Mouse (Mus musculus) urinary bladder, postnatal 36 days (tissue): ENCODE measurements around the gene Myo5a.
"Not testable (repeated sequence)": the region's sequence is repeated elsewhere in the genome, so short reads cannot be mapped to it uniquely, and the experiment has no call there.

Experiments
- DNase-seq, 2 experiments: peaks; one replicate each; pipeline ENCODE4 v3.0.0; 2022; ENCODE audit warnings: low spot score in 2 of 2, mixed read lengths in 1 of 2

Gene Myo5a

DNA sequence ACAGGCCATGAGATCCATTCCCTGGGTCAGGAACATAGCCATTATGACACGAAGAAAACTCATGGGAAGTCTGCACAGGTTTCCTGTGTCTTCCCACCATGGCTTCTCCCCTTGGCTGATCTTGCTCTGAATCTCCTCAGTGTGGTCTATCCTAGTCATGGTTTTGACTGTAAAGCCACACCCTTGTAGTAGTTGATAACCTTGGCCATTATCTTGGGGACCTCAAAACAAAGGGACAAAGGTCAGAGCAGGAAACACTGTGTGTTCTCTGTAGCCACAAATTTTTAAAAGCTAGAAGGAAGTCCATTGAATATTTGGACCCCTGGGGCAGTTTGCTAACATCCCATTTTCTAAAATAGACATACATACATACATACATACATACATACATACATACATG, 177.5 kb downstream of the Myo5a start:
- DNase-seq, result no peak

DNA sequence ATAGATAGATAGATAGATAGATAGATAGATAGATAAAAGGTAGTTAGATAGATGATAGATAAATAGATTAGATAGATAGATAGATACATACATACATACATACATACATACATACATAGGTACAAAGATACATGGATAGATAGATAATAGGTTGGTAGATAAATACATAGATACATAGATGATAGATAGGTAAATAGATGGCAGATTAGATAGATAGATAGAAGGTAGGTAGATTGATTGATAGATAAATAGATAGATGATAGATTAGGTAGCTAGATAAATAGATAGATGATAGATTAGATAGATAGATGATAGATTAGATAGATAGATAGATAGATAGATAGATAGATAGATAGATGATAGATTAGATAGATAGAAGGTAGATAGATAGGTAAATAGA, 178.1 kb downstream of the Myo5a start:
- DNase-seq, result no peak

DNA sequence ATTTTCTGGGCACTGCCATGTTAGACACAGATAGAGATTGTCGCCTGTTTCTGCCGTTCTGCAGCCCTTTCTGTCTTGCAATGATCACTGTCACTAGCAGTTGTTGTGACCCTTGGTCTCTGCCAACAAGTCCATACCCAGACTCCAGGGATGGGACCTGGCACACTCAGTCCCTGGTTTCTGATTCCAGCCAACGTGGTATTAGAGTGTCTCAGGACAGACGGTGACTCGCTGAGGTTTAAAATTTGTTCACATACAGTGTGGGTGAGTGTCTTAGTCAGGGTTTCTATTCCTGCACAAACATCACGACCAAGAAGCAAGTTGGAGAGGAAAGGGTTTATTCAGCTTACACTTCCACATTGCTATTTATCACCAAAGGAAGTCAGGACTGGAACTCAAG, 182.3 kb downstream of the Myo5a start:
- DNase-seq, result not testable (repeated sequence)

DNA sequence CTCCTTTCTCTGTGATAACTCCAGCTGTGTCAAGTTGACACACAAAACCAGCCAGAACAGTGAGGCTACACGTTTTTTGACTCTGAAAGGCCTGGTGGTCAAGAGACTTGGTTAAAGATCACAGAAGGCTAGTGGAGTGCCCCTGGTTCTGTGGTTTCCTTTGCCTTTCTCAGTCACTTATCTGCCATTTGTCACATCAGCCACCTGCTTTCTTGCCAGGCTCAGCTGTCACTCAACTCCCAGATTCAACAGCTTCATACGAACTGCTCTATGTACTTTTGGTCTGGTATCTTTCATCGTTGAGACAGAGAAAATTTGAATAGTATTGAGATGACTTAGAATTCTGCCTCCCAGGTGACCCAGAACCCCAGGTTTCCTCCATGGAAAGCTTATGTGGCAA, 183.0 kb downstream of the Myo5a start:
- no peak for DNase-seq

DNA sequence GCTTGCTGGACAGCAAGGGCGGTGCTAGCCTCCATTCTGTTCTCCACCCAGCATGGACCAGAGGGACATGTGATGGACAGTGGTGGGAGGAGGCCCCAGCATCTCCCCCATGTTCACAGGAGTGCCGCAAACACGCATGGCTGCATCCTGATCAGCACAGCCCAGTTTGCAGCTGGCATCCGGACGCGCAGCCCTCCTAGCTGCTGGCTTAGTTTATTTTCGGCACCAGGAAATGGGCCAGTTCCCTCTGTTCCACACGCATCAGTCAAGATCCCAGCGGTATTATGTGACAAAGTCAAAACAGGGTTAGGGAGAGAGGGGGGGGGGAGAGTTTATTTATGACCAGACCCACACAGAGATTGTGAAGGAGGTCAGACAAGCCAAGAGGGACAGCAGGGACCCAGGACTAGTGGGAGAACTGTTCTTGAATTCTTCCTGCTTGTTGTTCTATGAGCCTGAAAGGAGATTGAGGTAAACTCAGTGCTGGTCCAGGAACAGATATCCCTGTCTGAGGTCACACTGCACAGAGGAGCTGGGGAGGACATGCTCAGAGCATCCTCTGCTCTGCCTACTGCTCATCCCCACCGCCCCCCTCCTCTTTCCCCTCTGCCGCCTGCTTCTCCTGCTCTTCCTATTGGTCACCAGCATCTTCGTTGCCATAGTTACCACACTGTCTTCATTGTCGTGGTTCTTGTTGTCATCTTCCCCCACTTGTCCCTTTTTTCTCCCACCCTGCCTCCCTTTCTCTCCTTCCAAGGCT, 183.6 kb downstream of the Myo5a start:
- no peak for DNase-seq

DNA sequence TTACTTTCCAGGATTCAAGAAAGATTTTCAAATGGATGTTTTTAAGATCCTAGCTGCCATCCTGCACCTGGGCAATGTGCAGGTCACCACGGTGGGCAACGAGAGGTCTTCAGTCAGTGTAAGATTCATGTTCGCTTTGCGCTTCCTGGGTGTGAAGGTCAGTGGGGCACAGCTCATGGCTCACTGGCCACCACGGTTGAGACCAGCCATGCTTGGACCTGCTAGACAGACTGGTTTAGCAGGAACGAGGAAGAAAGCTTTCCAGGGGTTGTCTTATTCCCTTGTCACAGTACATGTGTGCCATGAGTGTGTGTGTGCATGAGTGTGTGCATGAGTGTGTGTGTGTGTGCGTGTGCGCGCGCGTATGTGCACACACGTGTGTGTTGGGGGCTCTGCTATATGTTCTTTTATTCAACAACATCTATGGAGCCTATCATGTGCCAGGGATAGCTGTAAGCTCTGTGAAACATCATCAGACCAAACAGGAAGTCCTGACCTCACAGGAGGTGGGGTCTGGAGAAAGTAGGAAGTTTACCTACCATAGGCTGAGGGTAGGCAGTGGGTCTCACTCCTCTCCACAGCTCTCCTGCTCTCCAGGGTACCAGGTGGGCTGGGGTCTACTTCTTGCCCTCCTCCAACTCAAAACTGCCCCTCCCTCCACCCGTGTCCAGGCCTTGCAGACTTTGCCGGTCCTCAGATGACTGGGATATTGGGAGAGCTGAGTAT, 185.2 kb downstream of the Myo5a start:
- DNase-seq, result peak; percentile 31 to 38

DNA sequence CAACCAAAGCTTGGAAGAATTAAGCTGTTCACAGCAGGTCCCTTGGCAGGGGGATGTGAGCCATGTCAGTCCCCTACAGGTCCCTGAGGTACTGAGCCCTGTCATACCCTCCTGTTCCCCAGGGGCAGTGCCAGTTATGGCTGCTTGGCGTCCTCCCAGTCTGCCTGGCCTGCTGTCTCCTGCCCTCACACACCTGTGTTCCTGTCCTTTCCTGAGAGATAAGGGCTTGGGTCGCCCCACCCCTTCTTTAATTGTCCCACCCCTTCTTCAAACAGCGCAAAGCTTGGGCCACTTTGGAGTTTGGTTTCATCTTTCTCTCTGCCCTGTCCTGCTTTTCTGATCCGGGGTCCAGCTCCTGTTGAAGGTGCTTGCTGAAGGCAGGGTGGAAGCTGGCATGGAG, 188.0 kb downstream of the Myo5a start:
- no peak for DNase-seq

DNA sequence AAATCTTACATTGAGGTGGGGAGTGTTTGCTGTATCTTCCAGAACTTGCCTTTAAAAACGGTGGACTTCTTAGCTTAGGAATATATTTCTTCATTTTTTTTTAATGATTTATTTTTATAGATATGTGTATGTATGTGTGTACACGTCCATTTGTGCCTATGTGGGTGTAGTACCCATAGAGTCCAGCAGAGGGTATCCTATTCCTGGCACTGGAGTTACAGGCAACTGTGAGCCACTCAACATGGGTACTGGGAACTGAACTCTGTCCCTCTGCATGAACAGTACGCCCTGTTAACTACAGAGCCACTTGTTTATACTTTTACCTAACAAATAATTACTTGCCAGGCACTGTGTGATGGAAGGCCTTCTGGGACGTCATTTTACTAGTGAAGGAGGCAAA, 188.8 kb downstream of the Myo5a start:
- DNase-seq, result no peak

DNA sequence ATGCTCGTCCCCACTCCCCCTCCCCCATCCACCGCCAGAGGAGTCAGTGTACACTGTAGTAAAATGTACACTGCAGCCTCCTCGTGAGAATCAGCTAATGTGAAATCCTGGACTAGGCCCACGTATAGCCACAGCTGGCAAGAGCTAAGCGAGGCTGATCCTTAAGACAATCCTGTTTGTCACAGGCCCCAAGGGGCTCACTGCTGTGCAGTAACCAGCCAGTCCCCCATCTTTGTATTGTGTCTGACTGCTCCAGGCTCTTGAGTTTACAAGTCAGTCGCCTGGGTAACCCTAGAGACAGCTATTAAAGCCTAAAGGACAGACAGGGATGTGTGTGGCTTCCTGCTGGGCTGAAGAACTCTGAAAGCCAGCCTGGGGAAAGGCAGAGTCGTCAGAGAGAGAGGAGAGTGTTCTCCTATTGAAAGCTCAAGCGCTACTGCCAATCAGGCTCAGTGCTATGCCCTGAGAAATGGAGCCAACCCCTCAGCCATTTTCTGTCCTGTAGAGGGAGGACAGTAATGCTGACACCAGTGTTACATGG, 190.6 kb downstream of the Myo5a start:
- DNase-seq, result no peak

DNA sequence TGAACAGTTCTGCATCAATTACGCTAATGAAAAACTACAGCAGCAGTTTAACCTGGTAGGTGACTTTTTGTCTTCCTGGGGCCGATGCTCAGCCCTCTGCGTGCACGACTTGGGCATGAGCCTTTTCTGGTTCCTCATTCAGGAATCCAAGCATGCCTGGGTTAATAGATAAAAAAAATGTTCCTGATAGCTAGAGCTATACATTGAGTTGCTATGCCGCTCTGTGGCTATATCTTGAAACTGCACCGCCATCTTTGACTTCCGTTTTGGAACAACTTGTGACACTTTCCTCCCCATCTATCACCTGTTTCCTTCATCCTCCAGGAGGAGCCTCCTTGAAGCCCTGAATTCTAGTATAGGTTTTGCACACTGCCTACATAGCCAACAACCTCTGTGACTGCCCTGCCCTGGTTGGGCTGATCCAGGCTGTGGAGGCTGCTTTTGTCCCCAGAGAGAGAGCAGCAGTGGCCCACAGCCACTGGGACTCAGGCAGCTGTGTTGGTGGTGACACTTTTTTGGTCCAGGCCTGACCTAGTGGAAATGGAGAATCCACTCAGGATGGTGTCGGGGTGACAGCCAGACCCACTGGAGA, 191.5 kb downstream of the Myo5a start:
- DNase-seq, result no peak

DNA sequence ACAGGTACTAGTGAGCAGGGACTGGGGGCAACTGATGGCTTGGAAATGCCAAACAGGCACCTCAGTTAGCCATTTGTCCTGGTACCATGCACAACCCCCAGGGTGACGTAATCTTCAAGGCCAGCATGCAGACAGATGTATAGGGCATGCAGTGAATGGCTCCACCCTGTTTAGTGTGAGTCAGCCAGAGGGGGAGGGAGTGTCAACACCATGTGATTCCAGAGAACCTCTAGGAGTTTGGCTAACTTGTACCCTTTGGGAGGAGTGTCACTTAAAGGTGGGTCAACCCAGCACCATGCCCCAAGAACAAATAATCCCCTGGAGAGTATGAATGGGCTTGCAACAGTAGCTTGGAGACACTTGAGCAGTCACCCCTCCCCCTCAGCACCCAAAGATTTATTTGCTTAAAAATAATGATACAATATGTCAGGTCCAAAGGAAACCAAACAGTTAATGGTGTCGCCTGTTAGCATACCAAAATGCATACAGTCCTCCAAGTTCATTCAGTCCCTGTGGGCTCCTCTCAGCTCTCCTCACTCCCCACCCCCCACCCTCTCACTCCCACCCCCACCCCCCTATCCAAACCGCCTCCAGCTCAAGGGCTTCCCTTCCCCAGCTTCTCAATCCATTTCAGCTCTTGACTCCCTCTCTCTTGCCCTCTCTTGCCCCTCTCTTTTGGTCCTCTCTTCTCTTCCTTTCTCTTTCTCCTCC, 193.3 kb downstream of the Myo5a start:
- peak; percentile 48 to 67 for DNase-seq

DNA sequence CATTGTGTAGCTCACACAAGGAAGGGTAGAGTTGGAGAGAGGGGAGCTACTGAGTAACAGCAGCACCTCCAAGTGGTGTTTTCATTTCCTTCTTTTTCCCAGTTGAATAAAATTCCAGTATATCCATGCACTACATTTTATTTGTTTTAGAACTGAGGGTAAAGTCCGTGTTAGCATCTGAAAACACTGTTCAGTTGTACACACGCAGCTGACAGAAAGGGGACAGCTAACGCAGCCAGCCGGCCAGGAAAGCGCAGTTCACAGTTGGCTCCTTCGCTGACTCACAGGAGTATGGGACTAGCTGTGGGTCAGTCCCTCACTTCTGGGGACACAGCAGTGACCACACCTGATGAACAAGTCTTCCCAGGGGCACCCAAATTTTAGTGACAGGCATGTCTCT, 196.3 kb downstream of the Myo5a start:
- DNase-seq, result no peak

DNA sequence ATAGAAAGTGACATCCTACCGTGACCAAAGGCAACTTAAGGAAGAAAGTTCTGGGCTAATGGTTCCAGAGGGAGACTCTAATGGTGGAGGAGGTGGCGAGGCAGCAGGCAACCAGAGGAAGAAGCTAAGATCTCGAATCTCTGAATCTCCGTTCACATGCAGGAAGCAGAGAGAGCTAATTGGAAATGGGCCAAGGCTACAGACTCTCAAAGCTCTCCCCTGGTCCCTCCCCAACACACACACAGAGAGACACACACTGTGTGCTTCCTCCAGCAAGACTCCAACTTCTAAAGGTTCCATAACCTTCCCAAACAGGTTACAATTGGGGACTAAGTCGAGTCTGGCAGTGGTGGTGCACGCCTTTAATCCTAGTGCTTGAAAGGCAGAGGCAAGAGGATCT, 199.6 kb downstream of the Myo5a start:
- DNase-seq, result no peak

DNA sequence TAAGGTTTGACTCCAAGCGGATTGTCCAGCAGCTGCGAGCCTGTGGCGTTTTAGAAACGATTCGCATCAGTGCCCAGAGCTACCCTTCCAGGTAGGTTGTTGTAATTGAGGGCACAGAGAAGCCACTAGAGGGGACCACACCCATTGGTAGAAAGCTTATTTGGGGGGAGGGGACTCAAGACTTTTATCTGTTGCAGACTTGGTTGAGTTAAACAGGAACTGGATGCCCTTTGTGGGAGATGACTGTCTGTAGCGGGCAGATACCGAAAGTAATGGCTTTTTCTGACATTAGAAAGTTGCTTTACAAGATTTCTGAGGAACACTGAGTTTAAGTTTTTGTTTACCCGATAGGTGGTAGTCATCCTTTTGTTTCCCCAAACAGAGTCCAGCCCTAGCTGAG, 200.7 kb downstream of the Myo5a start:
- DNase-seq, result no peak
